Mouse (Mus musculus) inflammation-experienced regulatory T-cells, adult 6 months (primary cell): ENCODE measurements at regions not wholly inside any gene's neighbourhood (a gene's known extent, or its start where the extent isn't known, plus 50 kb on each side); places are given as distances from the start of the nearest gene placed in this dataset.
A peak's percentile ranks its signal among the peaks of the same experiment; 100 is the strongest.

Experiments
- ATAC-seq: one replicate; pipeline ENCODE4 v1.8.0; 2017

GRCm38 (mm10) chr3:104343096-104343495 lies 122.9 kb upstream of the Magi3 start:
- ATAC-seq, result no peak

GRCm38 (mm10) chr3:104342220-104342619 lies 122.0 kb upstream of the Magi3 start:
- ATAC-seq, result no peak

DNA sequence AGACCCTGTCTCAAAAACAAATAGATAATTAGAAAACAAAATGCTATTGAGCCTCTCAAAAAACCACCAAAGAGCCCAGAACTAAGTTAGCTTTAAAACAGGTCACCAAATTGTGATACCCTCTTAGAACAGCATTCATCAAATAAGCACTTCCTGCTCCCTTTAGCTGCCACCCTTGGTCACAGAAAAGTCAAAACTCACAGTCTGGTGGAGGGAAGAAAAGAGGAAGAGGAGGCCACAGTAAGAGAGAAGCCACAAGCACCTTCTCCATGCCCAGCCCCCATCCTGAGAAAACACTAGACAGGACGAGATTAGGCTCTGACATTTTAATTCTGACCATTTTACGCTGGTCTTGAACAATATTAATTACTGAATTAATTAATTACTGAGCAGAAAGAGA lies 120.2 kb upstream of the Magi3 start:
- no peak for ATAC-seq

DNA sequence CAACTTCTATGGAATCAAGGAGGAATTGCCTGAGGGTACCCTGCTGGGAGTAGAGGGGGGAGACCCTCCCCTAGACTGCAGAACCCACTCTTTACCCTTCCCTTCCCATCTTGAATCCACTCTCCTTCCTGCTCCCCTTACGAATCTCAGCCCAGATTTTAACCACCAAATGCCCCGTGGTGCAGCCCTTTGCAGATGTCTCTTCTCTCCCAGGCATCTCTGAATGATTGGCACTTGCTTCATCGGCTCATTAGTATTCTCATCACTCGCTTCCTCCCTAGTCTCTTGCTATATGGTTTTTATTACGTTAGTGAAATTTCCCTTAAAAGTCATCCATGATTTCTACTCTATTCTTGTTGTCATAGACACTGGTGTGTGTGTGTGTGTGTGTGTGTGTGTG lies 116.7 kb upstream of the Magi3 start:
- no peak for ATAC-seq

- no peak for ATAC-seq
Observed at GRCm38 (mm10) chr3:104336308-104336707, 116.1 kb upstream of the Magi3 start.

DNA sequence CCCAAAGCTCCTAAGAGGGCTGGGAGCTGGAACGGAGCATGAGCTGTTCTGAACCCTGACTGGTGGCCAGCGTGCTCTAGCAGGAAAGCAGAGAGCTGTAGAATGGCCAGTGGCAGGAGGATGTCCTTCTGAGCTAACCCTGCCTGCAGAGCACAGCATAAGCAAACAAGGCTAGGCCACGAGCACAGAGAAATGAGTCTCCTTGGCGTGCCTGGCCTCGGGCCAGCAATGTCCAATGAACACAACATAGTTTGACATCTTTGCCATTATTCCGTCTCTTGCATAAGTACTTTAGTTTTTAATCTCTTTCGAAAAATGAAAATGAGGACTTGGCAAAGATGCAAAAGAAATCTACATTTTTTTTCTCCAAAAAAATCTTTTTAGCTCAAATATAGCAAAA lies 114.6 kb upstream of the Magi3 start:
- ATAC-seq, result no peak

DNA sequence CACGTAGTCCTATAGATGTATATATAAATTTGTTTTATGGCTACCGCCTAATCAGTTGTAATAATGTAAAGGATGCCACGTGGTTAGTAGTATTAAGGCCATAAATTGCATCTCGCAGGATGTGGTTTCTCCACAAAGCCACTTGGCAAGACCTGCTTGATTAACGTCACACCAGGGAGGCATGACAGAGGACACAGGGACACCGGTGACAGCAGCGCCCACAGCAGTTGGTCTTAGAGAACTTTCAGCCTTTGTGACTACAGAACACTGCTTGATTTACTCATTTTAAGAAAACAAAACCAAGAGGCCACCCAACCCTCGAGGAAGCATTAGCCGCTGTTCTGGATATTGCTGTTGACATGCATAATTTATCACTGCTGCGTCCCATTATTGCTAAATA lies 113.2 kb upstream of the Magi3 start:
- ATAC-seq, result no peak

DNA sequence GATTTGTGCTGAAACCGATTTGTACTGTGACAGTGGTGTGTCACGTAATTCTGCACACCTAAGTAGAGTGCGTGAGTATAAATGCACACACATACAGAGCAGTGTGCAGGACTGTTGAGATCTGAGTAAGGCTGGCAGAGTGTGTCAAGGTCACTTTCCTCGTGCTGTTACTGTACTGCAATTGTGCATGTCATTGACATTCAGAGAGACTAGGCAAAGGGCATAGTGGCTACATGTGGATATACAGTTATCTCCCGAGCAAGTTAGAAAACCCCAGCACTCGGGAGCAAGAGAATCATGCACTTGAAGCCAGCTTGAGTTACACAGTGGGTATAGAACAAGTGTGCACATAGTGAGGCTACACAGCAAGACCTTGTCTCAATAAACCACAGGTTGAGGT lies 110.5 kb upstream of the Magi3 start:
- ATAC-seq, result no peak

DNA sequence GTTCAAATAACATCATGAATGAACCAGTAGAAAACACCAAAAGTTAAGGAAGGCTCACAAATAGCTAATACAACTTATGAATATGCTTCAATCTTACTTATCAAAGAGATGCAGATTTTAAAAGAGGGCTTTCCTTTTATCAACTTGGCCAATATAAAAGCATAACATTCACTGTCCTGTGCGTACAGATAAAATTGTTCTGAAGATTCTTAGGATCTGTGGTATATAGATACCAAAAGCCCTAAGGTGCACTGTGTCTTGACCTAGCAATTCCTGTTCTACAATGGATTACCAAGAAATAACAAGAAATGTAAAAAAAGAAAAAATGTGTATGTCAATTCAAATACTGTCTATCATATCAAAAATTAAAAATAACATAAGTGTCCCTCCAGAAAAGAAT lies 107.7 kb upstream of the Magi3 start:
- no peak for ATAC-seq

DNA sequence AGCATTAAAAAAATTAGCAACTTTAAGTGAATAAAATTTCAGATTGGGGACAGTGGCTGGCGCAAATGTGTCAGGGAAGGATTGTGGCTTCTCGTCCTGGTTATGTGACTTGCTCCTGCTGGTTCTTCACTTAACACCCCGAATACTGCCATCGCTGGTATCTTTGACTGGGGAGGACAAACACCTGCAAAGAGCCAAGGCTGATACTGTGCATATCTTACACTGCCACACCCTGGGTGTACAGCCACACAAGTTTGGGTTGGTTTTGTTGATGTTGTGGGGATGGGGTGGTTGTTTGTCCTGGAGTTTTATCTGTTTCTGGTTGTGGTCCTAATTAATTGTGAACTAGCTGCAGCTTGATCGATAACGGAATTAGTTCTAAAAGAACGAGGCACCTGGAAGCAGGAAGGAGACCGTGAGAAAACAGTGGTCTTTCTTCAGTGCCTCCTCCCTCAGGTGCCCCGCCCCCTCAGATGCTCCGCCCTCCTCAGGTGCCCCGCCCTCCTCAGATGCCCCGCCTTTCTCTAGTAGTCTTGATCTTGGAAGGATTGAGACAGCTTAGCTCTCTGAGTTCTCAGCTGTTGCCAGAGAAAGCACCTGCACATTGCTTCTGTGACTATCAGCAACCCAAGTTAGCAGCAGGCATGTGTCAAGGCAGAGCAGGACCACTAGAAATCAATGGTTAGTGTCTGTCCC lies 107.0 kb upstream of the Magi3 start:
- ATAC-seq, result no peak

- ATAC-seq, result no peak
Observed at GRCm38 (mm10) chr3:104322591-104322990, 102.4 kb upstream of the Magi3 start.

- no peak for ATAC-seq
Observed at GRCm38 (mm10) chr3:104320404-104320803, 100.2 kb upstream of the Magi3 start.

GRCm38 (mm10) chr3:104319377-104319776 lies 99.2 kb upstream of the Magi3 start:
- ATAC-seq, result no peak

DNA sequence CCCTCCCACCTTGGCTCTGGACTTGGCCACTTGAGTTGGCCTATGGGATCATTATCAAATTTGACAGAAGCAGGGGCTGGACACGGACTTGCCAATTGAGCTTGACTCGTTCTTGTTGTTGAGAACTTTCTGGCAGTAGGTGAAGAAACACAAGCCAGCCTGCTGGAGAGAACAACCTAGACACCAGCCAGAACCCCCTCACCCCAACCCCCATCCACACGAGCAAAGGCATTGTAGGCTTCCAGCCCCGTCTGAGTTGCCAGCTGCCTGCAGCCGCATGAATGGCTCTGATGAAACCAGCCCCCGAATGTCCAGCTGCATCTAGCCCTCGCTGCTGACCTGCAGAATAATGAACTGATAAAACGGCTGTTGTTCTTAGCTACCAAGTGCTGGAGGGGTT lies 98.7 kb upstream of the Magi3 start:
- no peak for ATAC-seq

DNA sequence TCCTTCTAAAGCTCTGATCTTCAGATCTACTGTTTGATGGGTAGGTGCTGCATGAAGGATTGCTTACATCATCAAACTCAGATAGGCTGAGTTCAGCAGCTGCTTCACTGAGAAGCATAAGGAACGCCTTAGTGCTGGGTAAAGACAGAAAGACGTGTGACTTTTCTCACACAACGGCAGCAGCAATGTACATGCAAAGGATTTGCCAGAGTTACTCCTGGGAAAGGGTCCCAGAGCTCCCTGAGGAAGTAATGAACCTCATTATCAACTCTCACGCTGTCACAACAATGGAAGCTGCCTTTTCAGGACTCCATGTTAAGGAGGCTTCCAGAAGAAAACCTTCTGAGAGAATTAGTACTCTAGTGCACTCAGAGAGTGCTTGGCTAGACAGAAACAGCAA lies 97.4 kb upstream of the Magi3 start:
- ATAC-seq, result no peak

- ATAC-seq, result no peak
Observed at GRCm38 (mm10) chr3:104313063-104313462, 92.9 kb upstream of the Magi3 start.

DNA sequence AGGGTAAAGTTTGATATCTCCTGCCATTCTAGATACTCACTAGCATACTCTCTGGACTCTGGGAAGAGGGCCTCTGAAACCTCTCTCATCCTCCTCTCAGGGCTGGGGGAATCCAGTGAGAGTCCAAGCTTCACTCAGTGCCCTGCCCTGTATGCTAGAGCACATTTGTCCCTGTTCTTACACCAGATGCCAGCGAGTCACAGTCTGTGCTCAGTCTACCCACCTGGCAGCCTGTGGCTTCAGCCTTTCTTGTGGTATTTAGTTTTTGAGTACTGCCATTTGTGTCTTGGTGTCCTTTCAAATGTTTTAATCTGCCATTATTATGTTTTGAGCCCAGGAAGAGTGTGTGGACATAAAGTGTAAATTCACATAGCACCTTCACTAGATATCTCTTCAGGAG lies 86.8 kb upstream of the Magi3 start:
- ATAC-seq, result no peak

GRCm38 (mm10) chr3:104305904-104306563 lies 85.9 kb upstream of the Magi3 start:
- no peak for ATAC-seq

- no peak for ATAC-seq
Observed at GRCm38 (mm10) chr3:104303577-104303976, 83.4 kb upstream of the Magi3 start.

GRCm38 (mm10) chr3:104300201-104300600 lies 80.0 kb upstream of the Magi3 start:
- ATAC-seq, result no peak

DNA sequence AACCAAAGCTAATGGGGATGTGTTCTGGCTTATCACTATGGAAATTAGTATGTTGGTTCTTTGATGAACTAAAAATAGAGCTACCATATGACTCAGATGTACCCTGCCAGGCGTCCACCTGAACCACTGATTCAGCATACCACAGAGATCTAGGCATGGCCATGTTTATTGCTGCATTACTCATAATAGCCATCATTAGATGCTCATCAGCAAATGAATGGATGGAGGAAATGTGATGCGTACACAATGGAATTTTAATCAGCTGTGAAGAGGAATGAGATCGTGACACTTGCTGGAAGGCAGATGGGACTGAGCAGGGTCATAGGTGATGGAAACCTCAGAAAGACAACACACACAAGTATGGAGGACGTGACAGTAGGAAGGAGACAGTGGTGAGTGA lies 78.7 kb upstream of the Magi3 start:
- peak; percentile 84 for ATAC-seq

- no peak for ATAC-seq
Observed at GRCm38 (mm10) chr3:104298409-104298808, 78.2 kb upstream of the Magi3 start.

- peak; percentile 69 for ATAC-seq
Observed at GRCm38 (mm10) chr3:104297112-104297511, 76.9 kb upstream of the Magi3 start.

DNA sequence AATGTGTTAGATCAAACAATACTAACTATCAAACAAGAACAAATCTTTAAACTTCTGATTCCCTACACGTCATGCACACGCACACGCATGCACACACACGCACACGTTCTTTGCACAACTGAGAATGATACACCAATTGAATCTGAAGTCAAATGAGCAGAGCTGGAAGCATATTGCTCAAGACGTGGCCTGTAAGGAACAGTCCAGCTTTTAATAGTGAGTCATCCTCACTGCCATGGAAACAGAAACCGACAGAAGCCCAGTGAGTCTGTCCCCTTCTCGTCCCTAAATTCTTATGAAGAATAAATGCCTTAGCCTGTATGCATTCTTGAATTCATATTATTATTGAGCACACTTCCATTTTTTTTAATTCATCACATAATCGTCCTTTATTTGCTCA lies 75.7 kb upstream of the Magi3 start:
- ATAC-seq, result no peak
